Mouse (Mus musculus): Measurements from ENCODE around the gene Olig2. TPM values are rescaled to one million over a fixed set of nuclear protein-coding genes. Genes with fewer than 3 reads are reported as not detected.

The Olig2 gene
- total RNA-seq (2021) (not detected), polyA plus RNA-seq (2012; rRNA removed) (not detected in 2 replicates)
- long read RNA-seq = 0 reads

DNA sequence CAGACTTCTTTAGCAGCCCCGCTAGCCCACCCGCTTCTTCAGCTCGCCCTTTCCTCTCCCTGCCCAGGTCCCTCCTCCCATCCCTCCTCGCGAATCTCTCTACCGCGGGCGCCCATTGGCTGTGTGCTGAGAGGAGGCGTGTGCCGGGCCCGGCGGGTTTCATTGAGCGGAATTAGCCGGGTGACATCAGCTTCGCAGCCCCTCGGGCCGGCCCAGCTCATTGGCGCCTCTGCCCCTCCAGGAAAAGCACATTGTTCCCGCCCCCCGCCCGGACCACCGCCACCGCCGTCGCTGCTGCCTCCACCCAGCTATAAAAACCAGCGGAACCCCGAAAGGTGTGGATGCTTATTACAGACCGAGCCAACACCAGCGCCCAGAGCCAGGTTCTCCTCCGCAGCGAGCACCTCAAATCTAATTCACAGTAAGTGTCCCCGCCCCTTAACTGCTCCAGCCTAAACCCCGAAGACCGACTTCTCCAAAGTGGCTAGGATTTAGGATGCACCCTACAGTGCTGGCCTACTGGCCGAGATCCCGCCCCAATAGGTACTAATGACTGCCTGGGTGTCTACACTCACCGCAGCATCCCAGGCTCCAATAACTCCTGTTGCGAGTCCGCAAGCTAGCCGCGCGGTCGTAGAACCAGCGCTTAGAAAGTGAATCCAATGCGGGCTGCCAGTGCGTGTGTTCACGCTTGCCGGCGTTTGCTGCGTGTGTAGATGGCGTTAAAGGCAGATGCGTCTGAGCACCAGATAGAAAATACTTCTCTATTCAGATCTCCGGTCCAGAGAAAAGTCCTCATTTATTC is at the start of gene Olig2:
TSS of gene Olig2 (plus strand) at position 225 of the 805 bp plus-strand sequence.
- DNase-seq = no peak

DNA sequence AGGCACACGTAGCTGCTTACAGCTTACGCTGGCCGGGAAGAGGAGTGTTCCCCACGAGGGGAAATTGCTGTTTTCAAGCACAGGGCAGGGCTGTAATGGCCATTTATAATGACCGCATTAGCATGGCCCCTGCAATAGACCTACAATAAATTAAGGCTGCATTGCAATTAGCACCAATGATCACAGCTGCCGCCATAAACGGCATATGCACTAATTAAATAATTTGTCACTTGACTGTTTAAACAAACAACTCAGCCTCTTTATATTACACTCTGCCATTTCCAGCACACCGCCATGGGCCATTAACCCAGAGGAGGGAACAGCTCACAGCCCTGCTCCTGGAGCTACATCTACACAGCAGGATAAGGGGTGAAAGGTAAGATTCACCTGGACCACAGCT is 49.4 kb upstream of the Olig2 start:
- DNase-seq = no peak

DNA sequence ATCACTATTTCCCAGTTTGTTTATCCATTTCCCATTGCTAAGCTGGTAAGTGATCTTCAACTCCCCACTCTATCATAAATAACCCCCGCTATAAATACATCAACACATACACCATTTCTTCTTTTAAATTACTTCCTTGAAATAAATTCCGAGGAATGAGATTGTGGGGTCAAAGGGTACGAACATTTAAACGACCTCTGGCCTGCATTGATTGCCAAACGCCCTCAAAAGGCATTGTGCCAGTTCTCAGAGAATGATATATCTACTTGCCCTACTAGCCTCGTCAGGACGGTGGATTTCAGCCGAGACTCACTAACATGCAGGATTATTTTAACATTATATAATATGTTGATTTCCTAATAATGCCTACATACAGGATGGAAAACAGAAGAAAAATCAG is 38.2 kb upstream of the Olig2 start:
- no peak for DNase-seq

DNA sequence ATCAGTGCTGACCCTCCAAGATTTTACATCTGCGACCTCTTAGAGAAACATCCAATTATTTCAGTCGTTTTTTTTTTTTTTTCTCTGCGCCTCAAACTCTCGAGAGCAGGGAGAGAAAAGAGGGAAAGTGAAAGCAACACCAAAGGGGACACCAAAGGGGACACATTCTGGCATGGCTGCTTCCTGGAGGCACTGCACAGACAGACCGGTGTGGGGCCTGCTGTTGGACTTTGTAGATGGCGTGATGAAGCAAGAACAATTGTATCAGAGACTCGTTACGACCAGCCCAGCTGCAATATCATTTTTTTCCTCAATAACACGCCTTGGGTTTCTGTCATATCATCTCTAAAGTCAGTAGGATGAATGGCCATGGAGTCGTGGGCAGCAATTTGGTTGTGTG is 37.6 kb upstream of the Olig2 start:
- DNase-seq = no peak

DNA sequence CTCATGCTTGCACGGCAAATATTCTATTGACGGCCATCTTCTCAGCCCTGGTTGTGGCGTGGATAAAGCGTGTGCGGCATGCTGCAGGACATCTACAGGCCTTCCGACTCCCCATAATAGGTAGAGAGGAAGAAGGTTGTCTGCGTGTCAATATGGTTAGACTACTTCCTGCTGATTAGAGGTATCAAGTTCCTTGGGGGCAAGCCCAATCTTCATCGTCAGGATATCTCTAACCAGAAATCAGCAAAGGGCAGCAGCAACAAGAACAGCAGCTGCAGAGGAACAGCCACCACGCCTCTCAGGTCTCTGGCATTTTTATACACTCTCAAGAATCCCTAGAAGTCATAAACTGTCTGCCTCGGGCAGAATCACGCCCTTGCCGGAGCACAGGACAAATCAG is 37.0 kb upstream of the Olig2 start:
- no peak for DNase-seq

DNA sequence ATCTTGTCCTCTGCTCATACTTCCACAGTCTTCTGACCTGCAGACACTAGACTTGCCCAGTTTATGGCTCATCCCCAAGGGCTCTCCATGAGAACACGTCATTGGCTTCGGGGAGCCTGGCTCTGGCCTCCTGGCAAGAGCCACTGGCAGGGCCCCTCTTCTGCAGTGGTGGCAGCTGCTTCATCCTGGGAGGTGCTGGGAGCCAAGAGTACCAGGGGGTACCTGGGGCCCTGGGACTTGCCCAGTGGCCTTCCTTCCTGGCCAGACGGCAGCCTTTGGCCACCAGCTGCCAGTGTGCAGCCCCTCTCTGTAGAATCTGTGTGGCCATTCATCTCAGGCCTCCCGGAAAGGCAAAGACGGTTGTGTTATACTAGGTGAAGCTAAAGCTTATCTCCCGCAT is 34.0 kb upstream of the Olig2 start:
- no peak for DNase-seq

DNA sequence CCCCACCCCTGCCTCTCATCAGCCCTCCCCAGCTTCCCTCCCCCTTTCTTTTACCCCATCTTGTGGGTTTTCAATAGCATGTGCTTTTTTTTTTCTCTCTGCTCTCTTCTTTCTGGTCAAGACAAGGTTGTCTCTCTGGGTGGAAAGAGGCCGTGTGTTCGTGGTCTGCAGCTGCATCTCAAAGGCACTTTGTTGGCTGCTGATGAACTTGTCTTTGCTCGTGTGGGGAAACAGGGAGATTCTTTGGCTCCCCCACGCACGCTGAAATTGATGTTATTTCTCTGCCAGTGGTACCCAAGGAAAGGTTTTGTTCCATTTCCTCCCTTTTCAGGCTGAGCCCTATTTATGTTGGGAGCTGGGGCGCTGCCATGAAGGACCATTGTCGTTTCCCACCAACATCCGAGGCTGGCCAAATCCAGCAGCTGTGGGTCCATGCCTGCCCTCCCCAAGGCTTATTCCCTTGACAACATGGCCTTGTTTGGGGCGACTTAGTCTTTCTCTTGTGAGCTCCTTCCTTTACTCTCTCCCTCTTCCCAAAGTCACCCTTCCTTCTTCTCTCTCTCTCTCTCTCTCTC is 33.5 kb upstream of the Olig2 start:
- DNase-seq = no peak

DNA sequence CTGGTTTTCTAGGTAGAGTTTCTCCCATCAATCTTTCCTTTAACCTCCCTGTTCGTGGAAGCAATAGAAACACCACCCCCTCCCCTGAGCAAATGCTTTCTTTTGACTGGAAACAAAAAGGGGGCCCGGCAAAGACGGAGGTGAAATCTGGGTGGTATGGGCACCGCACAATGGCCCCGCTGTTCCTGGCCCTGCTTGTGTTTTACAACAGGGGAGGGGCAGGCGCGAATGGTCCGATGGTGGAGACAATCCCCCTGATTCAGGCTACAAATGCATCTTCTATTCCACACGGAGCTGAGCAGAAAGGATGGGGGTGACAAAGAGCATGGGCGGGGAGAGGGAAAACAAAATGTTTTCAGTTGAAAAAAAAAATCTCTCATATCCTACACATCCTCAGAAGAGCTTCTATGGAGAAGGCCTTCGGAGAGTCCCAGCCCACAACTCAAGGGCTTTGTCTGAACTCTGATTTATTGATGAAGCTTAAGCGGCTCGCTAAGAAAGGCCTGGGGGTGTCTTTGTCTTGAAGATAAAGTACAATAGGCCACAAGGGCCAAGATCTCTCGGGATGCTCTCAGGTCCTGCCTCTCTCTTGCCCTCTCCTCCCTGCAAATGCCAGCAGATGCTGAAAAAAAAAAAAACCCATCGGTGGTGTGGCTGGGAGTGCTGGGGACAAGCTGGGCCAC is 32.4 kb upstream of the Olig2 start:
- DNase-seq = no peak

DNA sequence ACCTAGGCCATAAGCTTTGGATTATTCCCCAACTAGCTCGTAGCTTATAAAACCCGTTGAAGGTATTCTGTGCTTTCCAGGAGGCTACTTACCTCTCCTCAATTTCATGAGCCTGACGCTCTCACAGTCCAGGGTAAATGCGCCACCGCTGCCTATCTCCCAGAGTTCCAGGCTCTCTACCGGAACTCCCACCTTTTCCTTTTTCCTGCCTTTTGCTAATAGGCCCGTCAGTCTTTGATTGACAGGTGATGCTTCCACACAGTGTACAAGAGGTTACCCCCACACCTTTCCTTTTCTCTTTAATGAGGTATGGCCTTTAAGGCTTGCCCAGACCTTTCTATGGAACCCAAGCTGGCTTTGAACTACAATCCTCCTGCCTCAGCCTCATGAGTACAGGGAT is 25.4 kb upstream of the Olig2 start:
- DNase-seq = no peak

DNA sequence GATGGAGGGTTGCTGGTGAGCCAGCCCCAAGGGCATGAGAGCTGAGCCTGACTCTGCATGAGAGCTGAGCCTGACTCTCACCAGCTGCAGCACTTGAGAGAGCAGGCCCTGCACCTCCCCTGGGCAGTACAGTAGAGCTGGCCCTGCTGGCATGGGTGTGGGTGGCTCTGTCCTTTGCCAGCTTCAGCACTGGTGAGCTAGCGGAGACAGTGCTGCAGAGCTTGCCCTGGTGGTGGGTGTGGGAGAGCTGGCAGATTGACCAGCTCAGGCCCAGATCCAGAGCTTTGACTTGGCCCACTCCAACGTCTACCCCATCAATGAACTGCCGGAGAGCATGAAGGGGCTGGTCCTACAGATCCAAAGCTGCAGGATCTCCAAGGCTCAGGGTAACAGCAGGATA is 22.3 kb upstream of the Olig2 start:
- no peak for DNase-seq

DNA sequence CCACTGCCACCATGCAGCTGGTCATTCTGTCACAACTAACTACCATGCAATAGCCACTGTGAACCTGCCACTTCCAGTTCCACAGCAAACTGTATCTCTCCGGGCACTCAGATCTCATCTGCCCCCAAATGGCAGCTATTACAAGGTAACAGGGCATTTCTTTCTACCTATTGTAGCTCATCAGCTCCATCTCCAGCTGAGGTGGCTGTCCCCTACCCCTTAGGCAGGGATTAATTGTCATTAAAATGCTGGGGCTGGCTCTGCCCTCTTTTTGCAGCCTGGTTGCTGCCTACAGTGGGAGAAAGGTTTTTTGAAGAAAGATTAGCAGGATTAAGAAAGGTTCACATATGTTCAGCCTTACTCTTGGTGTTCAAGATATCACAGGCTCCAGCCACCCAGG is 18.9 kb upstream of the Olig2 start:
- DNase-seq = no peak

DNA sequence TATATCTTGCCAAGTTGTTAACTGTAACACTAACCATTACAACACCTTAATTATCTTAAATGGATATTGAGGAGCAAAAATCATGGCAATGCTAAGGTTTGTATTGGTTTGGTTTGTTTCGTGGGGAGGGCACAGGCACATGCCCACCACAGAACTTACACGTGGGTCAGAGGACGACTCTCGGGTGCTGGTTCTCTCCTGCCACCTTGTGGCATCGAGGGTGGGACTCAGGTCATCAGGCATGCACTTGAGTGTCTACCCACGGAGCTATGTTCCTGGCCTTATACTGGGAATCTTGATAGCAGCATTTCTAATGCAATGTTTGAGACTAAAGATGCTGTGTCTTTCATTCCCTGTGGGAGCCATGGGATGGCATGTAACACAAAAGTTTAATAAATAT is 8.2 kb upstream of the Olig2 start:
- DNase-seq = no peak

DNA sequence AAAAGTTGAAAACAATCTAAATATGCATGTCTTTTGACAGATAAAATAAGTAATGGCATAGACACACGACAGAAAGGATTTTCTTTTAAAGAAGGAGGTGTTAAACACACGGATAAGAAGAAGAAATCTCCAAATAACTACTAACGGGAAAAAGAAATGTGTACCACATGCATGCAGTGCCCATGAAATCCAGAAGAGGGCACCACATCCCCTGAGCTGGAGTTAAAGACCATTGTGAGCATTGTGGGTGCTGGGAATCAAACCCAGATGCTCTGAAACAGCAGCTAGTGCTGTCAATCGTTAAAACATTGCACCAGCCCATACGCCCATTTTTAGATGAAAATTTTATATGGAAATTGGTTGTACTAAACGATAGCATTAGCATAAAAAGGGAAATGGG is 7.3 kb upstream of the Olig2 start:
- DNase-seq = no peak

DNA sequence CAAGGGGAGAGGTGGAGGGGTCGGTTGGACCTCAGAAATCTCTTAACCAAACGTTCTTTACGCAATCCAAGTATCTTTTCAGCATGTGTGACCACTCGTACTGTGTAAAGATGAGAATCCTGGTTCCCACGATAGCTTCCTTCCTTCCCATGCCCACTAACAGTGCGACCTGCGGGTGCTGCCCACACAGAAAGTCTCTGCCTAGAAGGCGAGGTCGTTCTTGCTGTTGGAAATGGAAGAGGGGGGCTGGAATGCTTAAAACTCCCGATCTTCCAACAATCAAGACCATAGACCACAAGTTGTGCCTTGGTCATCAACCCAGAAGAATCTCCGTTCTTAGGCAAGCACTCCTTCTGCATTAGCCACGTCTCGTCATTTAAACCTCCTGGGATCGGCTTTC is 6.0 kb upstream of the Olig2 start:
- no peak for DNase-seq

DNA sequence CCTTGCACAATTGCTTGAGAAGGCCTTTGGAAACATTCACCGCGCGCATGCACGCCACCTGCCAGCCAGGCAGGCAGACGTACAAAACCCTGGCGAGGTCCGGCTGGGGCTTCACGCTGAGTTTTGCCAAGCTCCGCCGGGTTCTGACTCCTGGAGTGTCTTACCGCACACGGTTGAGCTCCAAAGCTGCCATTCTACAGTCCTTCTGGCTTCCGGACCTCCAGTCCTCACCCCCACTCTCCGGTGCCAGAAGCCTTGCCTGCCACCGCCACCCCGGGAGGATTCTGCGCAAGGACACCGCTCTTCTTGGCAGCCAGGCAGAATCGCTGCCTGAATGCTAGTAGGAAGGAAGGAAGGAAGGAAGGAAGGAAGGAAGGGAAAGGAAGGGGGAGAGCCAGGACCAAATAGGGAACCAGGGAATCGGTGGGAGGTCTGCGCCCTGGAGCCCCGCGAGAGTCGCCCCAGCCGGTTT is 3.0 kb upstream of the Olig2 start:
- peak; percentile 41 for DNase-seq

DNA sequence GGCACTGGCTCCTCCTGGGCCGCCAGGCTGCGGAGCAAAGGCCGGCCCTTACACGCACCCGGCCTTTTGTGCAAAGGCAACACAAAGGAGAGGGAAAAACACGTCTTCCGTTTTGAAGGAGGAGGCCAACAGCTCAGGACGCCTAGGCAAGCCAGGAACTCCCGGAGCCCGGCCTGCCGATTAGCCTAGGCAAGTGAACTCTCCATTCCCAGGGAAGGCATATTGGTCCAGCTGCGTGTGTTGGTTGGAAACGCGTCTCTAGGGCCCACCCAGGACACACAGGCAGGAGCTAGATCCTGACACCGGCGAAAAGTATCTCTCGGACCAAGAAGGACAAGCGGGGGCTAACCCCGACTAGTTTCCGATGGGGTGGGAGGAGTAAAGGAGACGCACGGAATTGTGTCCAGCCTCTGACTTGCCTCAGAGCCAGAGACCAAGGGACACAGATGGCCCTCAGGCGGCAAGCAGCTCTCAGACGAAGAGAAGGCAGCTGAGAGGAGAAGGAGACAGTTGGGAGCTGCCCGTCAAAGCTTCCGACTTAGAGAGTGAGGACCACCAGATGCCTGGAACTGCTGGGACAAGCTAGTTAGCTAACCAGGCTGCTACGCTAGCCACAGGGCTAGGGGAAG is 2.5 kb upstream of the Olig2 start:
- DNase-seq = no peak

DNA sequence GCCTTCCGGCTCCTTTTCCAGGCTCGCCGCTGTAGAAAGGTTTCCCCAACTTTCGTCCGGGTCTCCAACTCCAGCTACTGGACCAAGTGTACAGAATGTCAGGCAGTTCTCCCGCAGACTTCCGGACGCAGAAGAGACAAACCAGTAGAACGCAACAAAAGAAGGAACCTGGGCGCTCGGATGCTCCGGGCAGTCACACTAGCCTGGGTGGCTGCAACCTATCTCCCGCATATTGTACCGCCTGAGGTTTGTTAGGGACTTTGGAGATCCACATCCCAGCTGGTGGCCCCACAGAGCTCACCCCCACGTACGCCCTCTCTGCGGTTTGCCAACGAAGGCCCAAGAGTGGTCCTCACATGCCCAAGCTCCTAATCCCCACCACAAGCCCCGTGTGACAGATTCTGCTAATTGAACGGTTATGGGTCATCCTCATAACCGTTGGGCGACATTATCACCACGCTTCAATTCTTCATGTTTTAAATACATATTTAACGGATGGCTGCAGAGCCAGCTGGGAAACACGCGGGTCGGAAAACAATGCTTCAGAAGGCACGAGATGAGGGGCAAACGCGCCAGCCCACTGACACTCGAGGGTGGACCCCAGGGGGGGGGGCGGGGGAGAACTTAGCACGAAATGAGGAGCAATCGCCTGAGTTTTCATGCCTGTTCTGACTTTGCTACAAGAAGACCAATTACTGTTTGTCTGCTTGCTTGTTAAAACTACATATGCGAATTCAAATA is 1.8 kb upstream of the Olig2 start:
- DNase-seq = no peak

DNA sequence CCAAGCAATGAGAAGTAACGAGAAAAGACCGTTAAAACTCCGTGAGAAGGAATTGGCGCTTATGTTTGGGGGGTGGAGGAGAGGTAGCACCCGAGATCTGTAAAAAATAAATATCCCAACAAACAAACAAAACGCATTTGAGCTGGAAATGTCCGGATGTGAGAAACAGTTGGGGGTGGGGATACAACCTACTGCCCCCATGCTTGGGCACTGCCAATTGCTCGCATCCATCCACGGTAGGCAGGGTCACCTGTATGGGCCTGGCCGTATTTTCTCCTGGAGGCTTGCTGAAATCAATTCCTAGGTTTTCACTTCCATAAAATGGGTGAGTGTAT is 1.2 kb upstream of the Olig2 start:
- no peak for DNase-seq

DNA sequence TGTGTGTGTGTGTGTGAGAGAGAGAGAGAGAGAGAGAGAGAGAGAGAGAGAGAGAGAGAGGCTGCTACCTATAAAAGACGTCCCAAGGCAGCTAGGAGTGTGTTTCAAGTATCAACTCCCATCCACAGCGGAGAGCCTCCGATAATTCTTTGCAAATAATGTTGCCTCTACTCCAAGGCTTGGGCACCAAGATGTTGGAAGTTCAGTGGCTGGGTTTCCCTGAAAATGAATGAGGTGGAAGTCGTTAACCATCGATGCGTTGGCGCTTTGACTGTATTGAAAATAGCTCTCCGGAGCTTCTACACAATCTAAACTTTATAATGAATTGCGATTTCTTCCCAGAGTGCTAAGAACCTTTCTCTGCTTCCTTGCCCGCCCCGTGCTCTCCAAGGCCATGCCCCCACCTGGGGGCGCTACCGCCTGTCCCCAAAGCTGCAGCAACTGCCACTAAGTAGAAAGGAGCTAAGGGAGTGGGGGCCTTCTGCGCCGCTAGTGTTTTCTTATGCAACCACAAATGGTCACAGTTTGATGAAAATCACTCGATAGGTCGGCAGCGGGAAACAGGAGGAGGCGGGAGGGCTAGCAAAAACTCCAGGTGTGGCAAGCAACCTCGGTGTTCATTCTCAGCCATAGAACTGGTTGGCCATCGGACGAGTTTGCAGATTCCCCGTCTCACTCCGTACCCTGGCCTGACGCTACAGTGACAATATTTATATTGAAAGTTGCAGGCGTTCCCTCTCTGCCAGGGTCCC is 600 bp upstream of the Olig2 start:
- DNase-seq = no peak

DNA sequence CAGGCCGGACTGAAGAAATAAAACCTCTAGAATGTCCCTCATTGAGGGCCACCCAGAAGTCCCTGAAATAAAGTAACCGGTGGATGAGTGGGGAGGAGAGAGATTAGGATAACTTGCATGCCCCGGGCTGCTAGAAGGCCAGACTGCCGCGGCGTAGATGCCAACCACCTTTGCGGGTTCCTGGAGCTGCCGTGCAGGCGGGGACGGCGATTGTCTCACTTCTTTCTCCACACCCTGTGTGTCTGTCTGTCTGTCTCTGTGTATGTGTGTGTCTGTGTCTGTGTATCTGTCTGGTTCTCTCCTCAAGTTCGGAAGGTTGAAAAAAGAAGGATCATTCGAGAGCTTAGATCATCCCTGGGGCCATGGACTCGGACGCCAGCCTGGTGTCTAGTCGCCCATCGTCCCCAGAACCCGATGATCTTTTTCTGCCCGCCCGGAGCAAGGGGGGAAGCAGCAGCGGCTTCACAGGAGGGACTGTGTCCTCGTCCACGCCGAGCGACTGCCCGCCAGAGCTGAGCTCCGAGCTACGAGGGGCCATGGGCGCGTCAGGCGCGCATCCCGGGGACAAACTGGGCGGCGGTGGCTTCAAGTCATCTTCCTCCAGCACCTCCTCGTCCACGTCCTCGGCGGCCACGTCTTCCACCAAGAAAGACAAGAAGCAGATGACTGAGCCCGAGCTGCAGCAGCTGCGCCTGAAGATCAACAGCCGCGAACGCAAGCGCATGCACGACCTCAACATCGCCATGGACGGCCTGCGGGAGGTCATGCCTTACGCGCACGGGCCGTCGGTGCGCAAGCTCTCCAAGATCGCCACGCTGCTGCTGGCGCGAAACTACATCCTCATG is 1.0 kb downstream of the Olig2 start:
- DNase-seq = no peak

Measured in adrenal gland, adult 2 months (tissue).